Mouse (Mus musculus): ENCODE data around the gene Nr2e3.
"Not testable (repeated sequence)": the region's sequence is repeated elsewhere in the genome, so short reads cannot be mapped to it uniquely, and the experiment has no call there.

Gene Nr2e3

GRCm38 (mm10) chr9:59960559-59960958, at the start of gene Nr2e3:
Gene Nr2e3 (minus strand): TSS chr9:59960659.
- no peak for DNase-seq (ENCODE audit: low spot score)

DNA sequence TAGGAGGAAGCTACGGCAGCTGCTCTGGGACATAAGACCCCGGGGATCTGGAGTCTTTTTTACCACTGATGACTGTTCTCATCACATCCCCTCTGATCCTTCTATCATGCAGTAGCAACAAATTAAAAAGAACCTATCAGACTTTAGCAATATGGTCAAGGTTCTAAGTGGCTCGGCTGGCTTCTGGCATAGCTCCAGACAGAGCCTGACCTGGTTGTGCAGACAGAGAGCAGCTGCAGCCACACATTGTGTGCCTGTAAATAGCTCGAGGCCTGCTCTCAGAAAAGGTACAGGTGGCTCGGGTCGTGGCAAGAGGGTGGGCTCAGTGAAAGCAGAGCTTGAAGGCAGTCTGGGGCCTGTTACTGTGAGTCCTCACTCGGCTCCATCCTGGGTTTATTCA, 48.5 kb upstream of the Nr2e3 start:
- DNase-seq (ENCODE audit: low spot score), result no peak

DNA sequence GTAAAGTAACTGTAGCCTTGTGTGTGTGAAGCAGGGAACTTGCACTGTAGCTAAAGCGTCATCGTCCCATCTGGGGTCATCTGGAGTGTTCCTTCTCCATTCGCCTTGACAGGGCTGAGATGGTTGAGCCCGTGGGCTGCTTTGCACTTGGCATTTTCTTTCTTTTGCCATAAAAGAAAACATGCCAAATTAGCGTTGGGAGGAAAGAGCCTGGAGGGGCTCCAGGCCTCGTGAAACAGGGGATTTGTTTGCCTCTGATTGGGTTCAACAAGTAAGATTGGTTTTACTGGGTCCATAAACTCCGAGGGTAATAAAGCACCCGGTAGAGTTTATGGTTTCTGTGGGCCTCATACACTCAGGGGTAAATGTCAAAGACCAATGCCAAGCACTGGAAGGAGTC, 41.9 kb upstream of the Nr2e3 start:
- DNase-seq (ENCODE audit: low spot score), result no peak

DNA sequence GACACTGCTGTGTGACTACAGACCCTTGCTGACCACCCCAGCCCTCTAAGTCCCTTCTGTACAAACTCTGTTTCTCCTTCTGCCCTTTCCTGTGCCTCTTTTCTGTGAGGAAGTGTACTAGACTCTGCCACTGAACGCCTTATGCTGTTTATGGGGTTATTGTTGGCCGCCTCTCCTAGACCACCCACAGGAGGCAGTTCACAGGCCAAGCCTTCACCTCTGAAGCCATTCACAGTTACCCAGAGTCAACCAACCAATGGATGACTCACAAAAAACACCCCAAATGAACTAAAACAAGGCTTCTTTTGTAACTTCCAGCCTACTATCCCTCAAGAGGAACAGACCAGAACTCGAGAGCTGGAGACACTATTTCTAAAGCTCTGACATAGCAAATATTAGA, 41.0 kb upstream of the Nr2e3 start:
- no peak for DNase-seq (ENCODE audit: low spot score)

GRCm38 (mm10) chr9:59997725-59998124, 37.3 kb upstream of the Nr2e3 start:
- DNase-seq (ENCODE audit: low spot score), result no peak

- no peak for DNase-seq (ENCODE audit: low spot score)
Observed at GRCm38 (mm10) chr9:59991407-59991806, 30.9 kb upstream of the Nr2e3 start.

GRCm38 (mm10) chr9:59989864-59990263, 29.4 kb upstream of the Nr2e3 start:
- DNase-seq (ENCODE audit: low spot score), result peak; percentile 84

GRCm38 (mm10) chr9:59985900-59986572, 25.6 kb upstream of the Nr2e3 start:
- DNase-seq (ENCODE audit: low spot score), result no peak

- DNase-seq (ENCODE audit: low spot score), result no peak
Observed at GRCm38 (mm10) chr9:59981116-59981515, 20.7 kb upstream of the Nr2e3 start.

DNA sequence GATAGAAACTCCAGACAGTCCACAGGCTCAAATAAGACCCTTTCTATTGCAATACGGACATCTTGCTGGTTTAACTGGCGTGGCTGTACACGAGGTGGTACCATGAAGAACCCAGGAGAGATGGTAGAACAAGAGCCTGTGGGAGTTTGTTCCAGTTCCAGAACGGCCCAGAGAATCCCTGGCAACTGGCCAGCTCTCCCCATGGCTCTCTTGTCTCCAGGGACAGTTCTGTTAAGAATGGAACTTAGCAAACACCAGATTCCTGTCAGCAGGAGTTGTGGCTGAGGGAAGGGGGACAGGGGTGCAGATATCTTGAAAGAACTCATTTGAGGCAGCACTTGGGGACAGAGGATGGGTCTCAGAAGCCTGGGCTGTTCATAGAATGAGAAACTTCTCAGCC, 10.8 kb upstream of the Nr2e3 start:
- DNase-seq (ENCODE audit: low spot score), result no peak

DNA sequence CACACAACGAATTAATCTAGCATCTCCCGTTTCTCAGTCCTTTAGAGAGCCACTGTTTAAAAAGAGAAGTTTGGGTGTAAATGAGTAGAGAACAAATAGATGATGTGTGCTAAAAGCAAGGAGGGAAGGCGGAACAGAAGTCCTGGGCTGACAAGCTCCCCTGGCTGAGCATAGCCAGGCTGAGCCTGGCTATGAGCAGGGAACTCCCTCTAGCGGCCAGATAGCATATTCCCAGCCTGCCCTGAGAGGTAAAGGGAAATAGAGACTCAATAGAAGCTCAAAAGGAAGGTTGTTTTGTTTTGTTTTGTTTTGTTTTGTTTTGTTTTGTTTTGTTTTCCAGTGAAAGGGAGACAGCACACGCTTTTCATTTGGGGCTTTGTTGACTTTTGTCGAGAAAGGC, 8.9 kb upstream of the Nr2e3 start:
- peak; percentile 87 for DNase-seq (ENCODE audit: low spot score)

- no peak for DNase-seq (ENCODE audit: low spot score)
Observed at GRCm38 (mm10) chr9:59965046-59965445, 4.6 kb upstream of the Nr2e3 start.

DNA sequence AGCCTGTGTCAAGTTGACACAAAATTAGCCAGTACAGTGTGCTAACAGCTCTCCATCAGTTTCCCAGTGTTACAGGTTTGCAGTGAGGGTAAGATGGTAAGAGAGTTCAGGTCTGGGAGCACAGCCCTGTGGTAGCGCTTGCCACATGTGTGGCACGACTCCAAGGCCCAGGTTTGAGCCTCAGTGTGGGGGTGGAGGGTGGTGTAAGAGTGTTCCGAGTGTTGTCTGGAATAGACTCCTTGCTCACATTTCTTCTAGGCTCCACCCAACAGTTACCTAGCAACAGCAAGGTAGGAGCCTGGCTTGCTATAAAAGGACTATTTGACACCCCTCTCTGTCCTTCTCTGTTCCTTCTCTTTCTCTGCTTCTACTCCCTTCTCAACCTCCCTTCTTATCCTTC, 3.9 kb upstream of the Nr2e3 start:
- DNase-seq (ENCODE audit: low spot score), result no peak

DNA sequence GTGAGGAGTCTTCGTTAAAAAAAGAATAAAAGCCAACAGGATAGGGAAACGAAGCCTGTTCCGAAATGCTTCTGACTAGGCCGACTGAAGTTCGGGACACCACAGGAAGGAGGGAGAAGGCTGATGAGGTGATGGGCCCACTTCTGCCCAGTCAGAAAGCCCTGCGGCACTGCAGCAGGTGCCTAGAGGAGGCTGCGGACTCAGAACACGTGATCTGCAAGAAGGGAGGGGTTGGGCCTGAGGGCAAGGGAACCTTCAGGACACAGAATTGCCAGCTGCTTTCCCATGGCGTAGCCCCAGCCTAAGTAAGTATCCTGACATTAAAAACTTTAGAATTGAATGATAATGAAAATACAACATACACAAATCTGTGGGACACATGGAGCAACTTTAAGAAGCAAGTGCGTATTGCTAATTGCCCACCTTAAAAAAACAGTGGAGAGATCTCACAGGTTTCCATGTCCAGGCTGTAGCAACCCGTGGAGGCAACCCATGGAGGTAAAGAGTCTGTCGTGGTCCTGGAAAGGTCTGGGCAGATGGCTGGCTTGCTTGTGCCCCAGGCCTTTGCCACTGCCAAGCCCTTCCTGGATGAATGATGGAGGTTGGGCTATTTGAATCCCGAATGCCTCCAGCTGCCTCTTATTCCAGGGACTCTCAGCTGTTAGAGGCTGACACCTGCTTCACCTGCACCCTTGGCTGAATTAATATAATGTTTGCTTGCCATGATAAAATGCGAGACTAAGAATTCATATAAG, 919 bp upstream of the Nr2e3 start:
- DNase-seq (ENCODE audit: low spot score), result no peak

DNA sequence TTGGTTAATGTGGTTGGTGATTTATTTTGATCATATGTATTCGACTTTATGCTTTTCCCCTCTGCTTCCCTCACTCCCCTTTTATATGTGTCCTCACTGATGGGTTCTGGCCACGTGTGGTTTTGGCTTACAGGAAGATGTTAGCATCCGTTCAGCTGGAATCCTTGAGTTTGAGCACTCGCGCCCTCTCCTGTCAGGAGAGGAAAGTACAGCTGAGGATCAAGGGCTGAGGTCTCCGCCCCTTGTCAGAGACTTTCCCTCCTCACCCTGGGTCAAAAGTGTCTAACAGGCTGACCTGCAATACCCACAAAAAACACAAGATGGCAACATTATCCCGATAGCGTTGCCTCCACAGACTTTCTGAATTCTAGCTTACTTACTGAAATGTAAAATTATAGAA, 1.2 kb downstream of the Nr2e3 start:
- DNase-seq (ENCODE audit: low spot score), result peak; percentile 99

DNA sequence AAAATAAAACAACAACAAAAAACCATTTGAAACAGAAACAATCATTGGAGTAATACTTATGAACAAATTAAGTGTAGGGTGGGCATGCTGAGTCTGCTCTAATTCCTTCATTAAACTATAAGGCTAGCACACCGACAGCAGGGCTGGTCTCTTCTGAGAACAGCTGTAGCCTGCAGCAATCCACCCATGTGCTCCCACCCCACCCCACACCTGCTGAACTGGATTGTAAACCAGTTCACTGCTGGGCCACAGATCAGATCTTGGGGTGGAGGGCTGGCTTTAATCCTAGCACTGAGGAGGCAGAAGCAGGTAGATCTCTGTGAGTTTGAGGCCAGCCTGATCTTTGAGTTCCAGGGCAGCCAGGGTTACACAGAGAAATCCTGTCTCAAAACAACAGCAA, 2.3 kb downstream of the Nr2e3 start:
- not testable (repeated sequence) for DNase-seq (ENCODE audit: low spot score)

DNA sequence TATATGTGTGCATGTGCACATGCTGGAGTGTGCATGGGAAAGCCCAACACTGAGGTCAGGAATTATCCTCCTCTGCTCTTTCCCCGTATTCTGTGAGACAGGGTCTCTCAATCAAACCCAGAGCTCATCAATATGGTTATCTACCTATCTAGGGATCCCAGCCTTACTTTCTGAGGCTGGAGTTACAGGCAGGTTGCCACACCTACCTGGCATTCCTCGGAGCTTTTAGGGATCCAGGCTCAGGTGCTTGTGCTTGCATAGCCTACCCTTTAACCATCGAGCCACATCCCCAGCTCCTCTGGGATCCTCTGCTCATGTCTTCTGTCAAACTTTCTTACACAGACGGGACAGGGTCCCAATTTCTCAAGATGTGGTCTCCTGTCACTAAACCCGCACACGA, 4.0 kb downstream of the Nr2e3 start:
- DNase-seq (ENCODE audit: low spot score), result no peak

DNA sequence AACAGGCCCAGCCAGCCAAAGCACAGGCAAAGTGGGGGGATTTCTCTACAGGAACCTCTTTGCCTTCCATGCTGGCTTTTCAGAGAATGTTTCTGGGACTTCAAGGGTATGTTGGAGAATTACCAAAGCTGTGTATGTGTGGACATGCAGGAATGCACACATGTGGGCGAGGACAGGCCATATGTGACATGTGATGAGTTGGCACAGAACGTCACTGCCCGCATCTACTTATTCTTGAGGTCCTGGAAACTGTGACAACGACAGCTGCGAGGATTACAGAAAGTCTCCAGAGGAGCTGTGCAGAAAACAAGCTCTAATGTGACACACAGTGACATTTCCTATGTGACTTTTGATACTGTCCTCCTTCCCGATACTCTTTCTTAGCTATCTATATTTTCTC, 4.8 kb downstream of the Nr2e3 start:
- no peak for DNase-seq (ENCODE audit: low spot score)

DNA sequence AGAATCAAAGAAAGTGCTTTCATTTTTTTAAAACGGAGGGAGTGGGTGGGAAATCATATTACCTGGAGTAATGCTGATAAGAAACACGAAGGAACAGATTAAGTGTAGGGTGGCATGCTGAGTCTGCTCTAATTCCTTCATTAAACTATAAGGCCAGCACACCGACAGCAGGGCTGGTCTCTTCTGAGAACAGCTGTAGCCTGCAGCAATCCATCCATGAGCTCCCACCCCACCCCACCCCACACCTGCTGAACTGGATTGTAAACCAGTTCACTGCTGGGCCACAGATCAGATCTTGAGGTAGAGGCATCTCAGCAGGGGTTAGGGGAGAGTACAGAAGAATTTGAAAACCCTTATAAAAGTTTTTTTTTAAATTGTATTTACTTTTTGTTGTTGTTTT, 5.3 kb downstream of the Nr2e3 start:
- DNase-seq (ENCODE audit: low spot score), result no peak

DNA sequence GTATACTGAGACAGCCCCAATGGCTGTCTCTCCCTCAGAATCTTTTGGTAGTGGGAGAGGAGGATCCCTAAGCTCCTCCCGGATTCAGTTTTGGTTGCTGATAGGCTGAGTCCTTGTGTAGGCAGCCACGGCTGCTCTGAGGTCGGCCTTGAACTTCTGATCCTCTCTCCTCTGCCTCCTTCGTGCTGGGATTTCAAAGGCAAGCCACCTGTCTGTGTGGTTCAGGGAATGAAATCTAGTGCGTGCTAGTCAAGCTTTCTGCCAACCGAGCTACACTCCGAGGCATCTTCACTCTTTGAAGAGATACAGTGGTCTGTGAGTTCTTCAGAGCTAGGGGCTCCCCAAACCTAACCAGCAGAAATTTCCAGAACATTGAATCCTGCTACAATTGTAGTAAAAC, 6.9 kb downstream of the Nr2e3 start:
- DNase-seq (ENCODE audit: low spot score), result no peak

- no peak for DNase-seq (ENCODE audit: low spot score)
Observed at GRCm38 (mm10) chr9:59952515-59953070, 7.9 kb downstream of the Nr2e3 start.

GRCm38 (mm10) chr9:59951943-59952342, 8.5 kb downstream of the Nr2e3 start:
- DNase-seq (ENCODE audit: low spot score), result no peak

DNA sequence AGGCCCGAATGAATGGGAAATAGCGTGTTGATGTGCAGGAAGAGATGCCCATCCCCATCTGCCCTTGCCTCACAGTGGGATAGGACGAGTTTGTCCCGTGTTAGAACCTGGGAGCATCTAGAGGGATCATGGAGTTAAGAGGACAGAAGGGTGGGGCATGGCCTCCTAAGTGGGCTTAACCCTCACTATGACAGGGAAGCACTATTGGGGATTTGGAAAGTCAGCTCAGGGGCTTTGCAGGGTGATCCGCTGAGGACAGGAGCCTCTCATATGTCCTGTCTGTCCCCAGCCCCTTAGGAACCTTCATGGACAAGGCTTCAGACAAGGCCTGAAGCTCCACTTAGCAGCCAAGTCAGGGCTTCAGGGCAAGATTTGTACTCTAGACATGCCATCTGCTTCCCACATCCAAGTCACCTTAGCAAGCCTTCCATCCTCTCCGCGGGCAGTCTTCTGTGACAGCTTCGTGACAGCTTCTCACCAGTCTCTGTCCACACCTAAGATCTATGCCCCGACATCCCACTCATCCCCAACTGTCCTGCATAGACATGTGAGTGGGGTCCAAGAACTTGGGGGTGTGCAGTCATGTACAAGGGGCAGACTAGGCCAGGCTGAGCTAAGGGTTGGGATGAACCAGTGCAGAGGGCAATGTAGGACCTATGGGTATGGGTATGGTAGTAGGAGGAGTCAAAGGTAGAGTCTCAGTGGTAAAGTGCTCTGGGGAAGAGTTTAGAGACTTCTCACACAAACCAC, 9.3 kb downstream of the Nr2e3 start:
- DNase-seq (ENCODE audit: low spot score), result no peak

Measured in embryo, embryonic 10.5 days (tissue).